Mouse (Mus musculus) CH12.LX (cell line): ENCODE measurements around the gene Zbp1. TPM values are rescaled to one million over a fixed set of nuclear protein-coding genes. Genes with fewer than 3 reads are reported as not detected.

ENCODE experiments used
- DNase-seq: peaks from one replicate; pipeline ENCODE4 v3.0.0-alpha.2; 2013; ENCODE audit errors: extremely low read depth
- H3K27ac ChIP-seq: 2 replicates; pipeline ENCODE4 v1.5.1; 2012; ENCODE audit warnings: low read depth, mild to moderate bottlenecking, control low read depth, moderate library complexity; ENCODE audit not compliant: insufficient read depth
- H3K27me3 ChIP-seq: replicated peaks from 2 replicates; pipeline ENCODE3; 2012; ENCODE audit warnings: inconsistent platforms
- H3K36me3 ChIP-seq, 2 experiments: replicated peaks in 1 of 2; 2 replicates each; pipeline versions ENCODE3 to v1.6.1; 2012; ENCODE audit warnings: inconsistent platforms in 1 of 2, low read length in 1 of 2, mild to moderate bottlenecking in 1 of 2, mixed read lengths in 1 of 2, moderate library complexity in 1 of 2; ENCODE audit not compliant: control insufficient read depth in 1 of 2, insufficient read depth in 1 of 2
- H3K4me1 ChIP-seq, 2 experiments: 2 replicates each; pipeline ENCODE4 v1.6.1; 2012; ENCODE audit warnings: inconsistent platforms in 1 of 2, moderate library complexity in 1 of 2; ENCODE audit not compliant: insufficient read depth in 2 of 2, control insufficient read depth in 1 of 2
- H3K4me2 ChIP-seq: 2 replicates; pipeline ENCODE4 v1.6.1; 2012; ENCODE audit warnings: low read depth, mild to moderate bottlenecking, control low read depth; ENCODE audit not compliant: poor library complexity, insufficient read depth, severe bottlenecking
- H3K4me3 ChIP-seq, 3 experiments: fragments of 150-350 bp in 1 of 3; sonication (generic) in 1 of 3; replicated peaks in 1 of 3; 2 replicates each; pipeline versions ENCODE3 to v1.5.1; 2011 to 2012; ENCODE audit warnings: low read depth in 2 of 3, low read length in 2 of 3, mild to moderate bottlenecking in 2 of 3, moderate library complexity in 2 of 3, control low read depth in 1 of 3, improper control_type of control experiment in 1 of 3, inconsistent platforms in 1 of 3, mixed read lengths in 1 of 3; ENCODE audit not compliant: poor library complexity in 1 of 3
- H3K79me2 ChIP-seq: replicated peaks from 2 replicates; pipeline ENCODE4 v1.6.1; 2012; ENCODE audit warnings: mild to moderate bottlenecking, moderate library complexity; ENCODE audit not compliant: control insufficient read depth, poor library complexity, insufficient read depth, severe bottlenecking; ENCODE audit errors: extremely low read depth
- H3K9ac ChIP-seq: 2 replicates; pipeline ENCODE4 v1.6.1; 2012; ENCODE audit warnings: low read depth, mild to moderate bottlenecking, control low read depth, moderate library complexity; ENCODE audit not compliant: insufficient read depth
- H3K9me3 ChIP-seq: replicated peaks from 2 replicates; pipeline ENCODE3; 2012; ENCODE audit warnings: low read length, inconsistent platforms, mixed read lengths
- CHD1 ChIP-seq: IDR thresholded peaks from 2 replicates; pipeline ENCODE4 v1.6.1; 2012; ENCODE audit warnings: low read depth, low read length, improper control_type of control experiment, inconsistent platforms
- CHD2 ChIP-seq: IDR thresholded peaks from 2 replicates; pipeline ENCODE4 v1.6.1; 2011; ENCODE audit warnings: low read length, improper control_type of control experiment
- CTCF ChIP-seq, 2 experiments: IDR thresholded peaks in 1 of 2; conservative IDR thresholded peaks in 1 of 2; 2 replicates each; pipeline ENCODE4 v1.5.1; 2011 to 2012; ENCODE audit warnings: low read depth in 2 of 2, low read length in 2 of 2, improper control_type of control experiment in 1 of 2, inconsistent platforms in 1 of 2, mild to moderate bottlenecking in 1 of 2, moderate library complexity in 1 of 2
- GABPA ChIP-seq: IDR thresholded peaks from 2 replicates; pipeline ENCODE4 v1.6.1; 2012; ENCODE audit warnings: low read depth, low read length, improper control_type of control experiment, inconsistent platforms; ENCODE audit not compliant: insufficient replicate concordance
- JUN ChIP-seq: IDR thresholded peaks from 2 replicates; pipeline ENCODE4 v1.6.1; 2011; ENCODE audit warnings: low read depth, mild to moderate bottlenecking, low read length, improper control_type of control experiment, moderate library complexity; ENCODE audit not compliant: insufficient read depth
- KAT2A ChIP-seq: IDR thresholded peaks from 2 replicates; pipeline ENCODE4 v1.6.1; 2012; ENCODE audit warnings: low read length, improper control_type of control experiment, inconsistent platforms; ENCODE audit not compliant: insufficient replicate concordance
- MAFK ChIP-seq: IDR thresholded peaks from 2 replicates; pipeline ENCODE4 v1.6.1; 2011; ENCODE audit warnings: low read length, improper control_type of control experiment; ENCODE audit not compliant: insufficient replicate concordance
- MAX ChIP-seq: IDR thresholded peaks from 2 replicates; pipeline ENCODE4 v1.6.1; 2011; ENCODE audit warnings: low read length, improper control_type of control experiment
- MXI1 ChIP-seq: IDR thresholded peaks from 2 replicates; pipeline ENCODE4 v1.6.1; 2011; ENCODE audit warnings: mild to moderate bottlenecking, low read depth, low read length, improper control_type of control experiment
- POLR2A ChIP-seq: IDR thresholded peaks from 2 replicates; pipeline ENCODE4 v1.6.1; 2011; ENCODE audit warnings: low read depth, mild to moderate bottlenecking, improper control_type of control experiment, low read length
- RAD21 ChIP-seq: IDR thresholded peaks from 2 replicates; pipeline ENCODE4 v1.6.1; 2011; ENCODE audit warnings: low read depth, mild to moderate bottlenecking, low read length, improper control_type of control experiment, moderate library complexity
- SIN3A ChIP-seq: IDR thresholded peaks from 2 replicates; pipeline ENCODE4 v1.6.1; 2012; ENCODE audit warnings: low read length, improper control_type of control experiment, inconsistent platforms
- TBP ChIP-seq: conservative IDR thresholded peaks from 2 replicates; pipeline ENCODE4 v1.6.1; 2011; ENCODE audit warnings: low read depth, low read length, improper control_type of control experiment
- TCF12 ChIP-seq: IDR thresholded peaks from 2 replicates; pipeline ENCODE4 v1.6.1; 2014; ENCODE audit warnings: low read depth, mild to moderate bottlenecking, inconsistent platforms, low read length, improper control_type of control experiment
- USF1 ChIP-seq: IDR thresholded peaks from 2 replicates; pipeline ENCODE4 v1.6.1; 2014; ENCODE audit warnings: low read depth, mild to moderate bottlenecking, inconsistent platforms, low read length, improper control_type of control experiment
- ZC3H11A ChIP-seq: IDR thresholded peaks from 2 replicates; pipeline ENCODE4 v1.6.1; 2012; ENCODE audit warnings: low read depth, mild to moderate bottlenecking, inconsistent platforms, low read length, improper control_type of control experiment
- ZKSCAN1 ChIP-seq: IDR thresholded peaks from 2 replicates; pipeline ENCODE4 v1.6.1; 2012; ENCODE audit warnings: low read depth, inconsistent platforms, low read length, improper control_type of control experiment, borderline replicate concordance
- dilution Hi-C: fragments of 300-500 bp; cut with MboI; formaldehyde crosslinking; loops from 2 replicates; pipeline ENCODE4 v1.14.3; 2020; ENCODE audit warnings: low sequenced_read_pairs; ENCODE audit not compliant: extremely low pct_unique_long_range_greater_than_20kb, extremely low pct_ligation_motif_present
- in situ Hi-C: fragments of 300-500 bp; cut with MboI; formaldehyde crosslinking; loops from 3 replicates; pipeline ENCODE4 v1.14.3; 2019; ENCODE audit warnings: low sequenced_read_pairs, low pct_ligation_motif_present, low pct_unique_long_range_greater_than_20kb, mixed read lengths
- polyA plus RNA-seq: library from polyadenylated mRNA; unstranded; fragments of >175 nt; gene quantifications from 2 replicates; pipeline ENCODE4 v1.2.1, GENCODE M21; 2012; ENCODE audit warnings: low read depth; ENCODE audit not compliant: insufficient read length
- total RNA-seq, 2 experiments: library from RNA; depleted of rRNA; stranded (reverse); fragments of 300-350 nt in 1 of 2; fragments of >200 nt in 1 of 2; gene quantifications; 2 replicates each; pipeline ENCODE4 v1.2.3; 2012 to 2014

The Zbp1 gene
- total and polyA plus RNA-seq, 3 experiments = 8.1 to 9.8 (median 8.7) TPM

- in situ Hi-C loops = no loop called here
- Histone ChIP-seq H3K36me3 (no peaks in the 10 kb centered on the region), H3K27ac (no peak overlapping the region), H3K4me1 (peaks cover 0 to 4% of the 10 kb centered on the region in 2 experiments; a peak in 1 of 4 replicates), H3K4me2 (no peak overlapping the region), H3K9me3 (peaks cover 3% of the 10 kb centered on the region), H3K4me3 (no peak overlapping the region), H3K27me3 (peaks cover 22% of the 10 kb centered on the region), H3K9ac (no peak overlapping the region), H3K79me2 (no peaks in the 10 kb centered on the region)
- TF ChIP-seq ZC3H11A (no peak), SIN3A (no peak), GABPA (no peak), CHD1 (no peak), RAD21 (no peak), CHD2 (no peak), ZKSCAN1 (no peak), MXI1 (no peak), TBP (no peak), MAX (no peak), TCF12 (no peak), KAT2A (no peak)
- dilution Hi-C loops = no loop called here
- no peak for DNase-seq
Observed at GRCm38 (mm10) chr2:173203726-173204125, 15.0 kb downstream of the Zbp1 start.

GRCm38 (mm10) chr2:173202924-173203689, 15.6 kb downstream of the Zbp1 start:
- no peak overlapping the region for H3K4me3 ChIP-seq
- H3K9ac ChIP-seq = no peak overlapping the region
- DNase-seq = no peak
- H3K27ac ChIP-seq = no peak overlapping the region
- no peak overlapping the region for H3K4me2 ChIP-seq
- no peaks in the 10 kb centered on the region for H3K36me3 ChIP-seq
- dilution Hi-C loops = no loop called here
- no peaks in the 10 kb centered on the region for H3K79me2 ChIP-seq
- no peak for TF ChIP-seq CTCF (conservative IDR thresholded peaks at IDR 0.05 in 1 of 2, IDR thresholded peaks at IDR 0.05 in 1 of 2; ENCODE audit: low read depth in 2 of 2, low read length in 2 of 2)
- no peak for TF ChIP-seq MAFK
- no peak for TF ChIP-seq MXI1
- TF ChIP-seq KAT2A = no peak
- no peak for TF ChIP-seq USF1
- TF ChIP-seq CHD1 = no peak
- no peak for TF ChIP-seq JUN
- no peak for TF ChIP-seq POLR2A
- TF ChIP-seq, all 38 proteins: peak for 0
- Histone ChIP-seq H3K27me3 (peaks cover 23% of the 10 kb centered on the region), H3K4me1 (peaks cover 0 to 4% of the 10 kb centered on the region in 2 experiments; a peak in 1 of 4 replicates), H3K9me3 (peaks cover 3% of the 10 kb centered on the region)
- in situ Hi-C loops = no loop called here
